Mouse (Mus musculus): Measurements from ENCODE around the gene Tpx2.

Gene Tpx2

DNA sequence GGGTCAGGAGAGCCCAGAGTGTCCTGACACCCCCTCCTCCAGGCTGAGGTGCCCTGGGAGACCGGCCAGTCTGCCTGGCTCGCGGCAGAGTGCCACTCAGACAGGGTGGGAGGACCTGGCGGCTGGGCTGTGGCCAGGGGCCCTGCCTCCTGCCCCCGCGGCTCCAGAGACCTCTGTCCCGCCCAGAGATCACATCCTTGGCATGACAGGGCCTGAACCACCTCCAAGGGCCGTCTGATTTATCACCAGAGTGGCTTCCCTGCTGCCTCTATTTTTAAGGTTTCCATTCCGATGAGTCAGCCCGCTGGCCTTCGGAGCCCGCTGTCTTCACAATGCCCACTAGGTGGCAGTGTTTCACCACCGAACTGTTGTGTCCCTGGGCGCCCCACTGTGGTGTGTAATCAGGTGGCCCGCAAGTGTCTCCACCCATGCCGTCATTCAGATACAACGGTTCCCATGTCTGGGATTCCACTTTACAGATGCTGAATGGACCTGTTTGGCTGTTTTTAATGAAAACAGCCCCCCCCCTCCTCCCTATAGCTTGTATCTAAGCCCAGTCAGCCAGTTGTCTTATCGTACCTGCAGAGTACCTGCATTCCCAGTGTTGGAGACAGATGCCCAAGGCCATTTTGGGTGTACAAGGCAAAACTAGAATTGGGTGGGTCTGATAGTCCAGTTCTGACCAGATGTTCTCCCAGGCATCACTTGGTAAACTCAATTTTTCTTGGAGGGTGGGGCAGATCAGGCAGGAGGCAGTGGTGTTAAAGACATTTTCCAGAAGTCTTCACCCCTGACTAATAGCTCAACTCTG, 66.8 kb downstream of the Tpx2 start:
- peak; percentile 83 to 89 for DNase-seq (ENCODE audit: low spot score in 2 of 2)

DNA sequence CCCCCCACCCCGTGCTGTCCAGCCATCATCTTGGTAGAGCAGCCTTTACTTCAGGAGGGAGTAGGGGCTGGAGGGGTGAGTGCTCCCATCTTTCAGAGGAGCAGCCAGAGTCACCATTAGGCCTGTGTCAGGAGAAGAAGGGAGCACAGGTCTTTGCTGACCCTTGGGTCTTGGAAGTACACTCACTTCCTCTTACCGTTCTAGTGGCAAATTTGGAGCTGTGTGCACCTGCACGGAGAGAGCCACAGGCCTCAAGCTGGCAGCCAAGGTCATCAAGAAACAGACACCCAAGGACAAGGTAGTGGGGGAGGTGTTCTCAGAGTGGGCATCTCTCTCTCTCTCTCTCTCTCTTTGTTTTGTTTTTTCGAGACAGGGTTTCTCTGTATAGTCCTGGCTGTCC, 67.7 kb downstream of the Tpx2 start:
- no peak for DNase-seq (ENCODE audit: low spot score in 2 of 2)

DNA sequence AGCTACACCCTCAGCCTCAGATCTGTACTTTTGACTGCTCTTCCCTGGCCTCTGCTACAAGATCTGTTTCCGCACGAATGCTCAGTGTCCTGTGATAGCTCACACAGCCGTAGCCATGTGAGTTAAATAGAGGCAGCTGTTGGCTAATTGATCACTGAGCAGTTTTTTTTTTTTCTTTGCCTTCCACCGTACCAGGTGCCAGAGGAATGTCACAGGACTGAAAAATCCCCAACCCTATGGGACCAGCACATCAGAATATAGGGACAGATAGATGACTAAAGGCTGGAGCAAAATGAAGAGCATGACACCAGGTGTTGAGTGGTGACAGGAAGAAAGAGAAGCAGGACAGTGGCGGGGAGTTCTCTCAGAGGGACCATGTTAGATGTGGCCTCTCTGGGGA, 68.3 kb downstream of the Tpx2 start:
- no peak for DNase-seq (ENCODE audit: low spot score in 2 of 2)

DNA sequence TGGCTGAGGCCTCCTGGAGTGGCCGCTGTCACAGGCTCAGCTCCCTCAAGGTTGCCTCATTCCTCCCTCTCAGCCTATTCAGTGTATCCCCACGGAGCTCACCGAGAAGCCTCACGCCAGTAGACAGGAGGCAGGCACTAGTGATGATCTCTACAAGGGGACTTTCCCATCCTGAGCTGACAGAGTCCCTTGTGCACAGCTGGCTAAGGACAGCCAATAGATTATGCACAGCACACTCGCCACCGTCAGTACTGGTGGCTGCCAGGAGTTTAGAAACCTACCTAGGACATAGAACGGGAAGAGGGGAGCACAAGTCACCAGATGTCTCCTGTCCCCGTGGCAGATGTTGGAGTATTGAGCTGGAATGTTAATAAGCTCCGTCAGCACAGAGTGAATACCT, 69.9 kb downstream of the Tpx2 start:
- no peak for DNase-seq (ENCODE audit: low spot score in 2 of 2)

DNA sequence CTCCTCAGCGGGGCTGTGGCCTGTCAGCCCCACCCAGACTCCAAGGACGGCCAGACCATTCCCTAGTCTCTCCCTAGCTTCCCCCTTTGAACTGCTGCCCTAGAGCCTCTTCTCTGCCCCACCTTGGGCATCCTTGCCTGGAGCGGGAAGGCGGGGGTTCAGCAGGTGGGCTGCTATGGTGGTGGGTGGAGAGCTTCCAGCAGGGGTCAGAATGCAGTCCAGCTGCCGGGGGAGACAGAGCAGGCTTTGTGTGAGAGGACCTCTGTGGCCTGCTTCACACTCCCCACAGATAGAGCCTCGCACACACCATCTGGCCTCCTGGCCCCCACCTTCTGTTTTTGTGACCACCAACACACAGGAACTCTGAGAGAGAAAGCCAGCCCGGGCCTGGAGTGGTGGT, 74.6 kb downstream of the Tpx2 start:
- DNase-seq (ENCODE audit: low spot score in 2 of 2), result no peak

DNA sequence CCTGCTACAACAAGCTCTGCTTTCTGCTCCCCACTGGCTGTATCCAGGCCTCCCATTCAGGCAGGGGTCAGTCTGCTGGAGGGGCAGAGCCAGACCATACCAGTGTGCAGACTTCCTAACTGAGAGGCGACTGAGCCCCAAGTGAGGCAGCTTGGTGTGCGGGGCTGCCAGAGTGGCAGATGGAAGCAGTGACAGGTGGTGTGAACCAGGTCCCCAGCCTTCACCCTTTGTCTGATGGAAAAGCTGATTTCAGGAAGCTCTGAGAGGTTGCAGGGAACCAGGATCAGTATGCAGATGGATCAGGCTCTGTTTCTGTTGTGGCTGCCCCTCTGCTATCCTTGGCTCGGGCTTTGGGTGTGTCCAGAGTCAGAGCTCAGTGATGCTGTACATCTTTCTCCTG, 75.9 kb downstream of the Tpx2 start:
- no peak for DNase-seq (ENCODE audit: low spot score in 2 of 2)

DNA sequence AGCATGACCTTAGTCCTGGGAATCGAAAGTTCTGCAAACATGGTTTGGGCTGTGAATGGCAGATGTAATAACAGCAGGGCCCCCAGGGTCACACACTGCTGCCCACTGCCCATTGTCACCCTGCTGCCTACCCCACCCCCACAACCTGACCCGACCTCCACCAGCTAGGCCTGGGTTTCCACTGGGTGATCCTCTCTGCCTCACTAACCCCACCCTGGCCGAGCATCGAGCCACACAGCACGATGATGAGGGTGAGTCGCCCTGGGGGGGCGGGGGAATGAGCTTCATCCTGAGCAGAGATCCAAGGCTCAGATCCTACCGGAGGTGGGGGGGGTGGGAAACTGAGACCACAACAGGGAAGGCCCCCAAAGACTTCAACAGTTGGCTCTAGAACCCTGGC, 76.4 kb downstream of the Tpx2 start:
- no peak for DNase-seq (ENCODE audit: low spot score in 2 of 2)

DNA sequence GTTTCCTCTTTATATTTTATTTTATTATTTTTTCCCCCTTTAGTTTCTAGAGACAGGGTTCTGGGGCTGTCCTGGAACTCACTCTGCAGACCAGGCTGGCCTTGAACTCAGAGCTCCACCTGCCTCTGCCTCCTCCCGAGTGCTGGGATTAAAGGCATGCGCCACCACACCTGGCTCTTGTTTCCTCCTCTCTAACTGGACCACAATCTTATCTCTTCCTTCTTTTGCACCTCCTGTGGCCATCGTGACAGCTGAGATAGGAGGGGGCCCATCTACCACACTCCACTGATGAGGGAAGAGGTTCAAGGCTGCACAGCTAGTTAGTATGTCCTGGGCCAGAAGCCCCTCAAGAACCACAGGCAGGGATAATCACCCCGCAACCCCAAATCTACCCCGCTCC, 76.8 kb downstream of the Tpx2 start:
- no peak for DNase-seq (ENCODE audit: low spot score in 2 of 2)

DNA sequence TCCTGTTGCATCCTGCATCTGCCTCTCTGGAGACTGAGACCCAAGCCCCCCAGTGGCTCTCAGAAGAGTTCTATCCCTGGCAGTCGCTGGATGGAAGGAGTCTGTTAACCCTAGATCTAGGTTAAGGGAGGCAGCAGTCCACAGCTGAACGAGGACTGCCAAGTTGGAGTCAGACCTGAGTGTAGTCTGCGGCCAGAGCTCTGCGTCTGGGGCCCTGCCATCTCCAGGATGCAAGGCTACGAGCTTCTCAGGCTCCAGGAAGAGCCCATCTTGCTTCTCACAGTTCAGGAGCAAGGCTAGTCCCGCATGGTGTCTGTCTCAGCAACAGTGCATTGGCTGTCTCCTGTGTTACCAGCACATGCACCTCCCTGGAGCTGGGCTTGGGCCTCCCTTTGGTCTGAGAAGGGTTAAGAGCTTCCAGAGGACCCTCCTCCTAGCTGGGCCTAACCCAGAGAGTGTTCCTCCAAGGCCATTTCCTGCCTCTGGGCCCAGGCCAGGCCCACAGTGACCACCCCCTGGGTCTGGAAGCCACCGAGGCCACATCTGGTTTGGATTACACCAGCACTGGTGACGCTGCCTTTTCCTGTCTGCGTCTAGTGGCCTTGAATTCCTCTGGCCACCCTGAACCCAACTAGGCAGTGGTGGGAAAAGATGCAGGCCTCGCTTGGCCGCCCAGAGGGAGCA, 77.6 kb downstream of the Tpx2 start:
- no peak for DNase-seq (ENCODE audit: low spot score in 2 of 2)

DNA sequence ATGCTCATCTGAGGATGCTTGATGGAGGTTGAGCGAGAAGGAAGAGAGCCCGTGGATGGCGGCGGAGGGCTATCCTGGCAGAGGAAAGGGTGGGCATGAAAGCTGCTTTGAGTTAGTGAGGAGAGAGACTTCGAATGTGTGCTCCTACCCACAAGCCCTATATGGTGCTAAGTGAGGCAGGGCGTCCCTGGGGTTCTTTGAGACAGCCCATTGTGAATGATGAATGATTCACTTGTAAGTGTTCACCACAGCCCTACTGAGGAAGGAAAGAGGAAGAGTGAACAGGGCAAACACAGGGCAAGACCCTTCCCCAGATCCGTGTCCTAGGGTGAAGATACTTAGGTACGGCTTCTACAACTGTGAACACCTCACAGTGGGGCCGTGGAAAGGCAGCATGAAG, 79.1 kb downstream of the Tpx2 start:
- no peak for DNase-seq (ENCODE audit: low spot score in 2 of 2)

DNA sequence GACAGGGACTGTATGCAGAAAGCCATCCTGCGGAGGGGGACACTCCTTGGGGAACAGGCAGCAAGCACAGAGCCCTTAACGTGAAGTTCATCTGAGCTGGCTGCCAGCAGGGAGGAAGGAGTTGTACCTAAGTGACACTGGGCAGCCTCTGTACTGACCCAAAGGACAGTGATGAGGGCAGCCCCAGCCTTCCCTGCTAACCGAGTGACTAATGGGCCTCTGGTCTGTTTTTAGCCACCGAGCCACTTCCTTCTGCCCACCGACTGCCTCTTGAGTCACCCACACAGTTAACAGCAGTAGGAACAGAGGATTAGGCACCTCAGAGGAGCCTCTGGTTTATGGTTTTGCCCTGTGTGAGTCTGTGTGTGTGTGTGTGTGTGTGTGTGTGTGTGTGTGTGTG, 79.6 kb downstream of the Tpx2 start:
- no peak for DNase-seq (ENCODE audit: low spot score in 2 of 2)

DNA sequence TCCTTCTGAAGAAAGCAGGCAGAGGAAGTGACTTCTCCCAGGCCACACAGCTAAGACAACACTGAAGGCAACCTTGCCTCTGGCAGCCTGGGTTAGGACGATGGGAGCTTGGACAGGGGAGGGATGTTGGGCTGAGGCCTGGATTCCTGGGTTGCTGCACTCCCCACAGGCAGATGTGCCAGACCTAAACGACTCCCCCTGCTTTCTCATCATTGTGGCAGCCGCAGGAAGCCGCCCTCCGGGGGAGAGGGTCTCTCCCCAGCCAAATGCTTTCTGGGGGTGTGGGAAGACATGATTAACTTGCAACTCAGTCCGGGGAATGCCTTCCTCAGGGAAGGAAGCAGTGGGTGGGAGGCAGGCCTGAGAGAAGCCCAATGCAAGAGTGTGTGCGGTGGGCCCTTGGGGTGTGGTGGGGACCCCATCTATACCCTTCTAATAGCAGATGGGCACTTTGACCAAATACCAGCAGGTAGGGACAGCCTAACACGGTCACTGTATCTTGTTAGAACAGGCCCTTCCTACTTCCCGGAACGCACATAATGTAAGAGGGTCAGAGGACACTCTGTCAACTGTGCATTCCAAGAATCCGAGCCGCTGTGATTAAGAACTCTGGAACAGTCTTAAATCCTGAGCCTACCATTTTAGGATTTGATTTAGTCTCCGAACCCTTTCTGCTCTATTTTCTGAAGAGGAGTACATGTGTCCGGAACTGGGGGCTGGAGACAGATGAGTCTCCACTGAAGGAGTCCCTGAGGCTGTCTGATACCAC, 80.6 kb downstream of the Tpx2 start:
- no peak for DNase-seq (ENCODE audit: low spot score in 2 of 2)

DNA sequence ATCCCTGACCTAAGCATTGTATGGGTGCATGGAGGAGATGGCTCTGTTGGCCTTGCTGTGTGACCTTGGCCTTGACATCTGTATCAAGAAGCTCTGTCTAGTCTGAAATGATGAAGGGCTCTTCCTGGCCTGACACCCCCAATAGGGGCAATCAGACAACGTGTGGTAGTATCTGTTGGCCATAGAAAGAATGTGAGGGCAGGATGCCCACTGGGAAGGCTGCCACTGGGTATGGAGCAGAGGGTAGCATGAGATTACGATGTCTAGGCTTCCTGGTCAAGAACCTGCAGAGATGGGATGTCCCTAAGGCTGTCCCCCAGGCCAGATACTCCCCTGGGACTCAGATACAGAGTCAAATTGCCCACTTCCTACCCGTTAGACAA, 81.2 kb downstream of the Tpx2 start:
- no peak for DNase-seq (ENCODE audit: low spot score in 2 of 2)

DNA sequence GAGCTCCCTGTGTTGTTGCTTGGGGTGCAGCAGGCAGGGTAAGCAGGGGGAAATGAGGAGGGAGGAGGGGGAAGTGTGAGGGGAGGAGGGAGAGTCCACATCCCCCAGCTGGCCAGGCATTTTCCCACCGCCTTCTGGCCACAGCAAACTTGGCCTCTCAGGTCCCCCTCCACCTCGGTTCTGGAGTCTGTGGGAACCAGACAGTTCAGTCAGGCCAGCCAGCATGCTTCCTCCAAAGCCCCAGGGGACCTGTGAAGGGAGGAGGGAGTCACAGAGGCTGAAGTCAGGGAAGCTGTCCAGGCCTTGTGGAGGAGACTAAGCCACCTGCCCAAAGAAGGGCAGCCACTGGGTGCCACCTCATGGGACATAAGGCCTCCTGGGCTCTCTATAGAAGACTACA, 82.5 kb downstream of the Tpx2 start:
- DNase-seq (ENCODE audit: low spot score in 2 of 2), result no peak

DNA sequence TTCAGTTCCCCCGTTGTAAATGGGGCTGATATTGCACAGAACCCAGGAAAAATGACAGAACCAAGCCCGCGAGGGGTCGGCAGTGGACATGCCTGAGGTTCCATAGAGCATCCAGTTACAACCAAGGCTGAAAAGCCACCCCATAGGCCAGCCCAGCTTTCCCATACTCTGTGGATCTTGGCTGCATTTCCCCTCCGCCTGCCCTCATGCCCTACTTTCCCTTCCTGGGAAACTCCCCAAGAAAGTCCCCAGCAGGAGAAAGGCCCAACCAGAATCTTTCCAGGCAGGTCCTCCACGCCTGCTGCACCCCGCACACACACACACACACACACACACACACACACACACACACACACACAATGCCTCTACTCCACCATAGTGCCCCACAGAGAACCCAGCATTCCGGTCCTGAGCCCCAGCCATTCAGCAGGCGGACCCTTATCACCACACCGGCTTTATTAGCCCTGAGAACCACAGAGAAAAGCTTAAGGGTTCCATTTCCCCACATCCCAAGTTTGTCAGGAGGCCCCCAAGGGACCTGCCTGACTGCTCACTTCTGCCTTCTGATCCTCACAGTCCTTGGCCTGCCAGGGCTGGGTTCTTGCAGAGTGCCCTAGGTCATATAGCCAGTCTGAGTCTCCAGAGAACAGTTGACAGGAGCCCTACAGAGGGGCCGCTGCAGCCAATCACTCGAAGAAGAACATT, 83.8 kb downstream of the Tpx2 start:
- no peak for DNase-seq (ENCODE audit: low spot score in 2 of 2)

DNA sequence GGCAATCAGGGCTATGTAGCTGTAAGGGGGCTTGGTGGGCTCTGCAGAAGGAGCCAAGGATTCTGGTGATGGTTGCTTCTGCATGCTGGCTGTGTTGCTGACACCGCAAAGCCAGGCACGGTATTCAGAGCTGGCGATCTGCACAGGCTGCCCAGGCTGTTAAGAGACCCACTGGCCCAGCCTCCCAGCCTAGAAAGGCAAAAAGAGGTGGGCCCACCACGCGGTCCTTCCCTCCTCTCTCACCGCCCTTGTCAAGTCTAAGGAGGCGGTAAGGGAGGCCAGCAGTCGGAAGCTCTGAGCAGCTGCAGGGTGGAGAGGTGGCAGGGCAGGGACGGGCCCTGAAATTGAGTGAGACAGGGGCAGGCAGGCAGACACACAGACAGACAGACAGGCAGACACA, 85.3 kb downstream of the Tpx2 start, which contains the start of gene Foxs1:
TSS of gene Foxs1 (minus strand) at position 161 of the 400 bp plus-strand sequence.
- no peak for DNase-seq (ENCODE audit: low spot score in 2 of 2)

DNA sequence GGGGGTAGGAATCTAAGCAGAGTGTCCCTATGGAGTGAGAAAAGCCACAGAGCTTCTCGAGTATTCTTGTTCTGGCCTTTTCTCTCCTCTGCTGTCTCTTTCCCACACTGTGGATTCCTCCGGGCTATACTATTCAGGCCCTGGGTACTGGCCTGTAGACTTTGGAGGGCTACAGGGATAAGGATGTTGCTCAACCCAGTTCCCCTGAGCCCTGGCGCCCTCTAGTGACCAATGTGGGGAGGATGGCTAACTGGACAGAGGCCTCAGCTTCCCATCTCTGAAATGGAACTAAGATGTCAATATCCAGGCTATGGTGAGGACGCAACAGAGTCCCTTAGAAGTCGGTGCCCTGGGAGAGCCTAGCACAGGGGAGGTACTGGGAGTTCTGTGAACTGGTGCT, 85.8 kb downstream of the Tpx2 start:
- DNase-seq (ENCODE audit: low spot score in 2 of 2), result no peak

DNA sequence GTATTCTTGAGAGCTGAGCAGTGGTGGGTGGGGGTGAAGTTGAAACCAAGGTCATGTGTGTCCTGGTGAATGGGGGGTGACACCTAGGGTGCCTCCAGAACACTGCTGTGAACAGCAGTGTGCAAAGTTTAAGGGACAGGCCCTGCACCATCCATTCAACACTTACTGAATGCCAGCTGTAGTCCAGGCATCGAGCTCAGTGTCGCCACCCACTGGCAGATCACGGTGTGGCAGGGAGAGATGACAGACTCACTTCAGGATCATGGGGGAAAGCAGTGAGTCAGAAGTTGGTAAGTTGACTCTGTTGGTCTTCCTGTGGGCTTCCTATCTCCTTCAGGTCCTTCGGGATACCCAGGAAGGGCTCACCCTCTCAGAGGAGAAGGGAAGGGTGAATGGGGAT, 92.1 kb downstream of the Tpx2 start:
- no peak for DNase-seq (ENCODE audit: low spot score in 2 of 2)

DNA sequence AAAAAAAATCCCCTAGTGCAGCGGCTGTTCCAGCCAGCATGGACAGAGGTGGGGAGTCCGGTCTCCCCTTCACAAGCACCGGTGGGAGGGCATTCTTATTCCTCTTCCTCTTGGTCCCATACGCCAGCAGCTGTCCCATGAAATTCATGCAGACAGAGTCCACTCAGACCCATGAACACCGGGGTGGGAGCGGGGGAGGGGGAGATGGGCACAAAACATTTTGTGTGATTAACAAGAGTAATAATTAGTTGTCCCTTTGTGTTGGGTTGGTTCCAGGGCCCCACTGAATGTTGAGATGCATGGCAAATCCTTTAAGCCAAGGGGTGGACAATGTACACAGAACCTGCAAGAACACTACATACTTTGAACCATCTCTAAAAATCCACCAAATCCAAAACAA, 93.3 kb downstream of the Tpx2 start:
- DNase-seq (ENCODE audit: low spot score in 2 of 2), result no peak

DNA sequence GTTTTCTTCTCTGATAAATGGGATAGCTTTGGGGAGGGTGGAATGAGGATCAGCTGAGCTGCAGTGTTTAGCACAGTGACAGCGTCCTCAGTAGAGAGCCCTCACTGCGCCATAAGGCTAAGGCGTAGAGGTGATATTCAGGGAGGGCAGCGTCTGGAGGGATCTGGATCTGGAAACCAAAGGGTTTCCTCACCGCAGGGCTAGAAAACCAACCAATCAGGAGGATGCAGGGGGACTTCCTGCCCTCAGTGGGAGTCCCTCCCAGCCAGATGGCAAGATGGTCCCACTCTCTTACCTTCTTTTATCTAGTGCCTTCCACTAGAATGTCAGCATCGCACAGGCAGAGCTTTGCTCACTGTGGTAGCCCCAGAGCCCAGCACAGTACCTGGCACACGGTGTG, 94.0 kb downstream of the Tpx2 start:
- no peak for DNase-seq (ENCODE audit: low spot score in 2 of 2)

DNA sequence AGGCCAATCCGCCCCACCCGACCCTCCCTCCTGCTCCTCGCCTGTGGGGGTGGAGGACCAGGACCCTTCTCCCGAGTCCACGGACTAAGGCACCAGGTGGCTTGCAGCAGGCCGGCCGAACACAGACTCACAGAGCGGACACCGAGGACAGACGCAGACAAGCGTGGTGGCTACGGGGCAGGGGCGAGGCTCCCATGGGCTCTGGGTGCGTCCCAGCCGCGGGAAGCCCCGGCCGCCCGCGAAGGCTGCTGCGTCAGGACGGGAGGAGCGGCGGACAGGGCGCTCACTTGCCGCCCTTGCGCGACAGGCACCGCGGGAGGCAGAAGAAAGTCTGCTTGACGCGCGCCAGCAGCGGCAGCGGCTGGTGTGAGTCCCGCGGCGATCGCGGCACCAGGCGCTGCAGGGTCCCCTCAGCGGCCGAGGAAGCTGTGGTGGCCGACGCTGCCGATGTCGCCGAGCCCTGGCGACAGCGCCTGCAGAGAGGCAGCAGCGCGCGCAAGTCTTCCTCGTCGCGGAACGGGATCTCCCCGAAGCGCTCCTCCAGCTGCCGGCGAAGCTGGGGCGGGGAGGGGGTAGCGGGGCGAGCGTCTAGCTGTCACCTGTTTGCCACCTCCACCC, 95.2 kb downstream of the Tpx2 start:
- no peak for DNase-seq (ENCODE audit: low spot score in 2 of 2)

DNA sequence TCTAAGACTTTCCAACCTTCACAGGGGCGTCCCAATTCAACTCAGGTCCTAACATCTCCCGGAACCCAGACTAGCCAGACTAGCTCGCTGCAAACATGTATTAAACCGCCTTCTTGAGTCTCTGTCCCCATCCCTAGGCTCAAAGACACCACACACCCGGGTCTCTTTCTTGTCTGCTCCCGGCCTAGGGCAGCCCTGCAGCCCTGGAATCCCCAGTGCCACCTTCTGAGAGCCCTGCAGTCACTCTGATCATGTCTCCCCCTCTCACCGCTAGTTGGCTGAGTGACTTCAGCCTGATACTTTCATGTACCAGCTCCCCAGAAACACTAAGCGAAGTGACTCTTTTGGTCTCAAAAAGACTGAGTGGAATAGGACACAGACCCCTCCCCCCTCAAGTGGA, 95.8 kb downstream of the Tpx2 start:
- DNase-seq (ENCODE audit: low spot score in 2 of 2), result no peak

Measured in frontal cortex, postnatal 14 days (tissue).